Mouse (Mus musculus): Measurements from ENCODE around the gene Man1a. TPM values are rescaled to one million over a fixed set of nuclear protein-coding genes. Genes with fewer than 3 reads are reported as not detected.
A peak's percentile ranks its signal among the peaks of the same experiment; 100 is the strongest.

The Man1a gene
- polyA plus RNA-seq, 1 experiment from 2014 or later = 3.8 TPM

- peak; percentile 36; the same call in 1 of the 2 replicates for ATAC-seq
- WGBS = 73% methylated on average over 3 of the region's 3 CpGs
- Histone ChIP-seq H3K4me3 (replicated peaks; ENCODE audit: low read length) (no peak overlapping the region), H3K27me3 (replicated peaks; ENCODE audit: control insufficient read depth, insufficient read depth, low read length) (no peaks in the 10 kb centered on the region), H3K4me2 (ENCODE audit: low read length) (no peak overlapping the region), H3K4me1 (replicated peaks; ENCODE audit: control insufficient read depth, insufficient read depth, low read length) (no peaks in the 10 kb centered on the region), H3K36me3 (ENCODE audit: control insufficient read depth, insufficient read depth) (no peaks in the 10 kb centered on the region), H3K27ac (ENCODE audit: low read length) (no peak overlapping the region), H3K9ac (replicated peaks; ENCODE audit: low read depth, low read length) (no peak overlapping the region), H3K9me3 (ENCODE audit: control insufficient read depth, low read length) (no peaks in the 10 kb centered on the region)
These were observed 69.5 kb downstream of the Man1a start for GRCm38 (mm10) chr10:54006868-54007267.

GRCm38 (mm10) chr10:54005847-54006246 lies 70.6 kb downstream of the Man1a start:
- Histone ChIP-seq H3K27ac (ENCODE audit: low read length) (no peak overlapping the region), H3K9me3 (ENCODE audit: control insufficient read depth, low read length) (no peaks in the 10 kb centered on the region), H3K4me3 (replicated peaks; ENCODE audit: low read length) (no peak overlapping the region), H3K9ac (replicated peaks; ENCODE audit: low read depth, low read length) (no peak overlapping the region), H3K4me1 (replicated peaks; ENCODE audit: control insufficient read depth, insufficient read depth, low read length) (no peaks in the 10 kb centered on the region), H3K27me3 (replicated peaks; ENCODE audit: control insufficient read depth, insufficient read depth, low read length) (no peaks in the 10 kb centered on the region), H3K4me2 (ENCODE audit: low read length) (no peak overlapping the region), H3K36me3 (ENCODE audit: control insufficient read depth, insufficient read depth) (no peaks in the 10 kb centered on the region)
- no peak for ATAC-seq
- WGBS = 92% methylated on average over 2 of the region's 2 CpGs

GRCm38 (mm10) chr10:54002936-54003335 lies 73.5 kb downstream of the Man1a start:
- no peaks in the 10 kb centered on the region for H3K4me1 ChIP-seq (replicated peaks; ENCODE audit: control insufficient read depth, insufficient read depth, low read length)
- no peaks in the 10 kb centered on the region for H3K36me3 ChIP-seq (ENCODE audit: control insufficient read depth, insufficient read depth)
- H3K9ac ChIP-seq (replicated peaks; ENCODE audit: low read depth, low read length) = no peak overlapping the region
- WGBS = 87% methylated on average over 2 of the region's 2 CpGs
- H3K9me3 ChIP-seq (ENCODE audit: control insufficient read depth, low read length) = no peaks in the 10 kb centered on the region
- no peak for ATAC-seq
- no peak overlapping the region for H3K4me2 ChIP-seq (ENCODE audit: low read length)
- H3K27me3 ChIP-seq (replicated peaks; ENCODE audit: control insufficient read depth, insufficient read depth, low read length) = no peaks in the 10 kb centered on the region
- no peak overlapping the region for H3K4me3 ChIP-seq (replicated peaks; ENCODE audit: low read length)
- no peak overlapping the region for H3K27ac ChIP-seq (ENCODE audit: low read length)

DNA sequence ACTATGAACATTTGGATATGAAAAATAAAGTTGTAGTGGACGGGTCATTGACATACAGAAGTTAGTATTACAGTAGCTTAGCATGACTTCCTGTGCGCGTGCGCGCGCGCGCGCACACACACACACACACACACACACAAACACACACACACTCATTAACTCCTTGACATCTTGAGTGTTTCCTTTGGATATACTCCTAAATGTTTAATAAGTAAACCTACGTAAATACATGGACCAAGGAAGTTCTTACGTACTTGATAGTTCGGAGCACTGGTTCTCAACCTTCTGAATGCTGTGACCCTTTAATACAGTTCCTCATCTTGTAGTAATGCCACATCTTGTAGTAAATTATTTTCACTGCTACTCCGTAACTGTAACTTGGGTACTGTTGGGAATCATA lies 79.1 kb downstream of the Man1a start:
- H3K36me3 ChIP-seq (ENCODE audit: control insufficient read depth, insufficient read depth) = no peaks in the 10 kb centered on the region
- H3K9ac ChIP-seq (replicated peaks; ENCODE audit: low read depth, low read length) = no peak overlapping the region
- H3K27me3 ChIP-seq (replicated peaks; ENCODE audit: control insufficient read depth, insufficient read depth, low read length) = no peaks in the 10 kb centered on the region
- H3K9me3 ChIP-seq (ENCODE audit: control insufficient read depth, low read length) = no peaks in the 10 kb centered on the region
- H3K4me2 ChIP-seq (ENCODE audit: low read length) = no peak overlapping the region
- no peak for ATAC-seq
- no peaks in the 10 kb centered on the region for H3K4me1 ChIP-seq (replicated peaks; ENCODE audit: control insufficient read depth, insufficient read depth, low read length)
- no peak overlapping the region for H3K4me3 ChIP-seq (replicated peaks; ENCODE audit: low read length)
- WGBS = 97% methylated on average over 13 of the region's 13 CpGs
- H3K27ac ChIP-seq (ENCODE audit: low read length) = no peak overlapping the region

DNA sequence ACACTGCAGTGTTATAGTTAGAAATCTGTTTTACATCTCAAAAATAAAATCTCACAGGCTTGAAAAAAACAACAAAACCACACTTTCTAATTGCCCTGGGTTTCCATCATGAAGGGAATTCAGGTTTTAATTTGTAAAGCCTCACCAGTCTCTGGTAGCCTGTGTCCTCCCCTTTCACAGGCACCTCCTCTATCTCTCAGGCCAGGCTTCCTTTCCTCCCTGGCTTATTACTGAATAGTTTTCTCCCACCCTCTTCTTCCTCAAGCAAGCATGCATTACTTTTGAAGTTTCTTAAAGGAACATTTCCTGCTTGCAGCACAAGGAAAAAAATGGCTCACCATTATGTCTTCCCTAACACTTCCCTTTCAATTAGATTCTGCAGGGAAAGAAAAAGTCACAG lies 80.2 kb downstream of the Man1a start:
- Histone ChIP-seq H3K4me2 (ENCODE audit: low read length) (no peak overlapping the region), H3K9me3 (ENCODE audit: control insufficient read depth, low read length) (no peaks in the 10 kb centered on the region), H3K27ac (ENCODE audit: low read length) (no peak overlapping the region), H3K4me1 (replicated peaks; ENCODE audit: control insufficient read depth, insufficient read depth, low read length) (no peaks in the 10 kb centered on the region), H3K27me3 (replicated peaks; ENCODE audit: control insufficient read depth, insufficient read depth, low read length) (no peaks in the 10 kb centered on the region), H3K36me3 (ENCODE audit: control insufficient read depth, insufficient read depth) (no peaks in the 10 kb centered on the region), H3K9ac (replicated peaks; ENCODE audit: low read depth, low read length) (no peak overlapping the region), H3K4me3 (replicated peaks; ENCODE audit: low read length) (no peak overlapping the region)
- no peak for ATAC-seq

GRCm38 (mm10) chr10:53994591-53994990 lies 81.8 kb downstream of the Man1a start:
- no peak overlapping the region for H3K27ac ChIP-seq (ENCODE audit: low read length)
- no peak overlapping the region for H3K4me3 ChIP-seq (replicated peaks; ENCODE audit: low read length)
- H3K9ac ChIP-seq (replicated peaks; ENCODE audit: low read depth, low read length) = no peak overlapping the region
- no peaks in the 10 kb centered on the region for H3K4me1 ChIP-seq (replicated peaks; ENCODE audit: control insufficient read depth, insufficient read depth, low read length)
- 100% methylated on average over 3 of the region's 3 CpGs for WGBS
- ATAC-seq = no peak
- H3K36me3 ChIP-seq (ENCODE audit: control insufficient read depth, insufficient read depth) = no peaks in the 10 kb centered on the region
- H3K4me2 ChIP-seq (ENCODE audit: low read length) = no peak overlapping the region
- H3K27me3 ChIP-seq (replicated peaks; ENCODE audit: control insufficient read depth, insufficient read depth, low read length) = no peaks in the 10 kb centered on the region
- H3K9me3 ChIP-seq (ENCODE audit: control insufficient read depth, low read length) = no peaks in the 10 kb centered on the region

DNA sequence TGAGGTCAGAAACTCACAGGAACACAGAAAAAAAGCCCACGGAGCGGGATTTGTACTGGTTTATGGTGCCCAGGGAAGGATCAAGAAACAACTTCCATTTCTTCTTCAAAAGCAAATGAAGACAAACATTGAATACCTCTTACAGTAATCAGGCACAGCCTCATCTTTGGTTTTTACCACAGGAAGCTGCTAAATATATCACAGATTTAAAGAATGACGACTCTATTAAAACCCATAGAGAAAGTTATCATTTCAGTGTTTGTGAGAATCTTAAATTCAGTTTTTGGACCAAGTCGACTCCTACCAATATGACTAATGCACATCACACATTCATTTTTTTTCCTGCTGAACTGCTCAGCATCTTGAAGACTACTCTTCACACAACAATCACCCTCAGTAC lies 86.0 kb downstream of the Man1a start:
- H3K27ac ChIP-seq (ENCODE audit: low read length) = no peak overlapping the region
- ATAC-seq = no peak
- no peaks in the 10 kb centered on the region for H3K36me3 ChIP-seq (ENCODE audit: control insufficient read depth, insufficient read depth)
- WGBS = 94% methylated on average over 4 of the region's 4 CpGs
- no peaks in the 10 kb centered on the region for H3K27me3 ChIP-seq (replicated peaks; ENCODE audit: control insufficient read depth, insufficient read depth, low read length)
- no peak overlapping the region for H3K4me2 ChIP-seq (ENCODE audit: low read length)
- H3K4me3 ChIP-seq (replicated peaks; ENCODE audit: low read length) = no peak overlapping the region
- no peaks in the 10 kb centered on the region for H3K9me3 ChIP-seq (ENCODE audit: control insufficient read depth, low read length)
- no peaks in the 10 kb centered on the region for H3K4me1 ChIP-seq (replicated peaks; ENCODE audit: control insufficient read depth, insufficient read depth, low read length)
- no peak overlapping the region for H3K9ac ChIP-seq (replicated peaks; ENCODE audit: low read depth, low read length)

- WGBS = 98% methylated on average over 5 of the region's 5 CpGs
- no peaks in the 10 kb centered on the region for H3K36me3 ChIP-seq (ENCODE audit: control insufficient read depth, insufficient read depth)
- H3K27ac ChIP-seq (ENCODE audit: low read length) = no peak overlapping the region
- no peak overlapping the region for H3K9ac ChIP-seq (replicated peaks; ENCODE audit: low read depth, low read length)
- no peaks in the 10 kb centered on the region for H3K27me3 ChIP-seq (replicated peaks; ENCODE audit: control insufficient read depth, insufficient read depth, low read length)
- H3K4me3 ChIP-seq (replicated peaks; ENCODE audit: low read length) = no peak overlapping the region
- no peak for ATAC-seq
- H3K4me2 ChIP-seq (ENCODE audit: low read length) = no peak overlapping the region
- no peaks in the 10 kb centered on the region for H3K9me3 ChIP-seq (ENCODE audit: control insufficient read depth, low read length)
- peaks cover 5% of the 10 kb centered on the region for H3K4me1 ChIP-seq (replicated peaks; ENCODE audit: control insufficient read depth, insufficient read depth, low read length)
These were observed 91.5 kb downstream of the Man1a start for GRCm38 (mm10) chr10:53984894-53985293.

DNA sequence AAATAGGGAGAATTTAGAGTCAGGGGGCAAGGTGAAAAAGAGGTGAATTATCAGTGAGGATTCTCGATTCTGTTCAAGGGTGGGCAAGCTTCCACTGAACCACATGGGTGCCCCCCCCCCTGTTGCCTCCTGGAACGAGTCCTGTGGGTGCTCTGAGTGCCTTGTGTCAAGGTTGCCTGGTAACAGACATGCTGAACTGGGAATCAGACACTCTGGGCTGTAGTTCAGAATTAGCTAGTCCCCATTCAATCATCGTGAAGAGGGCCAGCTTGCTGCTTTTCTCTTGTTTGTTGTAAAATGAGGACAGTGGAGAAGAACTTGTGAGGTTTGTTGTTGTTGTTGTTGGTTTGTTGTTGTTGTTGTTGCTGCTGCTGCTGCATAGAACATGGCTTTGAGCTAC lies 92.3 kb downstream of the Man1a start:
- Histone ChIP-seq H3K27ac (ENCODE audit: low read length) (no peak overlapping the region), H3K4me2 (ENCODE audit: low read length) (no peak overlapping the region), H3K4me3 (replicated peaks; ENCODE audit: low read length) (no peak overlapping the region), H3K27me3 (replicated peaks; ENCODE audit: control insufficient read depth, insufficient read depth, low read length) (no peaks in the 10 kb centered on the region), H3K36me3 (ENCODE audit: control insufficient read depth, insufficient read depth) (no peaks in the 10 kb centered on the region), H3K4me1 (replicated peaks; ENCODE audit: control insufficient read depth, insufficient read depth, low read length) (peaks cover 8% of the 10 kb centered on the region), H3K9me3 (ENCODE audit: control insufficient read depth, low read length) (no peaks in the 10 kb centered on the region), H3K9ac (replicated peaks; ENCODE audit: low read depth, low read length) (no peak overlapping the region)
- peak; percentile 84 for ATAC-seq
- WGBS = 24% methylated on average over 3 of the region's 3 CpGs

GRCm38 (mm10) chr10:53978647-53979046 lies 97.8 kb downstream of the Man1a start:
- Histone ChIP-seq H3K27me3 (replicated peaks; ENCODE audit: control insufficient read depth, insufficient read depth, low read length) (no peaks in the 10 kb centered on the region), H3K9ac (replicated peaks; ENCODE audit: low read depth, low read length) (no peak overlapping the region), H3K27ac (ENCODE audit: low read length) (no peak overlapping the region), H3K36me3 (ENCODE audit: control insufficient read depth, insufficient read depth) (no peaks in the 10 kb centered on the region), H3K4me2 (ENCODE audit: low read length) (no peak overlapping the region), H3K4me3 (replicated peaks; ENCODE audit: low read length) (no peak overlapping the region), H3K4me1 (replicated peaks; ENCODE audit: control insufficient read depth, insufficient read depth, low read length) (peaks cover 4% of the 10 kb centered on the region; the same call in 1 of the 2 replicates), H3K9me3 (ENCODE audit: control insufficient read depth, low read length) (no peaks in the 10 kb centered on the region)
- ATAC-seq = peak; percentile 95
- 54% methylated on average over 1 of the region's 1 CpGs for WGBS

Data from forebrain, embryonic 16.5 days (tissue).